Mouse (Mus musculus): ENCODE measurements at regions not wholly inside any gene's neighbourhood (a gene's known extent, or its start where the extent isn't known, plus 50 kb on each side); places are given as distances from the start of the nearest gene placed in this dataset.

DNA sequence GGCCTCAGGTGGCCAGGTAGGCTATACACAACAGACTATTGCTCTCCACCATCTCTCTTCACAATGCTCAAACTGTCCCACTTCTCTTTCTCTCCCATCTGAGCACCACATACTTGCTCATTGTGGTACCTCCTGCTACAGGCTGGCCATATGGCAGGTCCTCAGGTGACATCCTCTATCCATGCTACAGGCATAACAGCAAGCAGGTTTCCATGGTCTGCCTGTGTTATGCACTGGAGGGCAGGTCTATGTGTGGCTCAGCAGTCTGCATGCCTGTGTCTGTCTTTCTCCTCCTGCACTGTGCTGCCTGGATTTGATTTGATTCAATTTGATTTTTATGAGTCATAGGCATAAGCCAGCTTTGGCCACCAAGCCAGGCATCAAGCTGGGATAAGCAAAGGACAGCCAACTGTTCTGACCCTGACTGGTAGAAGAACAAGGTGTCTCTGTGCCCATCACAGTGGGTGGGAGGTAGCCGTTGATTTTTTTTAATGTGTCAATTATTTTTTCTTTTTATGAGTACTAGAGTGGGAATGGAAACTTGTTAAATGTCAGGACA, 118.8 kb upstream of the Syt1 start:
- Histone ChIP-seq H3K9ac (ENCODE audit: insufficient read depth, low read depth, low read length, poor library complexity, severe bottlenecking) (no peak overlapping the region), H3K9me3 (ENCODE audit: control insufficient read depth, insufficient read depth, low read depth, low read length) (no peaks in the 10 kb centered on the region), H3K4me1 (ENCODE audit: control insufficient read depth in 2 of 2, insufficient read depth in 2 of 2, low read length in 2 of 2, poor library complexity in 1 of 2) (no peaks in the 10 kb centered on the region), H3K27ac (ENCODE audit: insufficient read depth, low read depth, low read length, poor library complexity, severe bottlenecking) (no peak overlapping the region), H3K36me3 (ENCODE audit: control insufficient read depth, insufficient read depth, low read length, poor library complexity, severe bottlenecking) (no peaks in the 10 kb centered on the region), H3K4me3 (ENCODE audit: insufficient read depth in 1 of 2, low read depth in 1 of 2, low read length in 2 of 2, poor library complexity in 1 of 2, severe bottlenecking in 1 of 2) (no peak overlapping the region)
- DNase-seq (ENCODE audit: low read depth, low spot score) = no peak
- in situ Hi-C loops (cut with MboI; ENCODE audit: low sequenced_read_pairs in 2 of 2, unreplicated experiment in 2 of 2) = no loop called here
- no peak for TF ChIP-seq HCFC1 (IDR thresholded peaks at IDR 0.05; ENCODE audit: borderline replicate concordance, insufficient read depth, low read length)
- no peak for TF ChIP-seq CHD2 (IDR thresholded peaks at IDR 0.05; ENCODE audit: low read depth, low read length)

DNA sequence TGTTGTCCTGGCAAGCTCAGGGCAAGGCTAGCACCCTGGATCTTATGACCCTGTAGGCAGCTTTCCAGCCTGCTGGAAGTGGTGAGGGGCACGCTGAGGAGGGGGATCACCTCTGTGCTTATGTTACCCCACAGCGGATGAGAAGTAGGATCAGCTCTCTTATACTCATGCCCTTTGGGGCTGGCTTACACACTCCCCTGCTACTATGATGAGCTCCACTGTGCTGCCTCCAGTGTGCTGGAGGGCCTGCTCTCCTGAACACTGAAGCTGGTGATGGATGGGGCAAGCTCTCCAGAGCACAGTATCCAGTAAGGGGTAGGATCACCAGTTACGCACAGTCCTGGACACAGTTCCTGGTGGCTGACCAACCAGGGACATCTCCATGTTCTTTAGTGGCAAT, 118.3 kb upstream of the Syt1 start:
- no peaks in the 10 kb centered on the region for H3K36me3 ChIP-seq (ENCODE audit: control insufficient read depth, insufficient read depth, low read length, poor library complexity, severe bottlenecking)
- no peak overlapping the region for H3K4me3 ChIP-seq (ENCODE audit: insufficient read depth in 1 of 2, low read depth in 1 of 2, low read length in 2 of 2, poor library complexity in 1 of 2, severe bottlenecking in 1 of 2)
- in situ Hi-C loops (cut with MboI; ENCODE audit: low sequenced_read_pairs in 2 of 2, unreplicated experiment in 2 of 2) = no loop called here
- TF ChIP-seq ZC3H11A (IDR thresholded peaks at IDR 0.05; ENCODE audit: borderline replicate concordance, low read depth, low read length) (no peak), CHD2 (IDR thresholded peaks at IDR 0.05; ENCODE audit: low read depth, low read length) (no peak), HCFC1 (IDR thresholded peaks at IDR 0.05; ENCODE audit: borderline replicate concordance, insufficient read depth, low read length) (no peak), MAFK (IDR thresholded peaks at IDR 0.05; ENCODE audit: insufficient read depth, low read depth, low read length) (no peak), ZNF384 (IDR thresholded peaks at IDR 0.05; ENCODE audit: low read depth, low read length) (no peak)
- H3K27ac ChIP-seq (ENCODE audit: insufficient read depth, low read depth, low read length, poor library complexity, severe bottlenecking) = no peak overlapping the region
- no peaks in the 10 kb centered on the region for H3K9me3 ChIP-seq (ENCODE audit: control insufficient read depth, insufficient read depth, low read depth, low read length)
- H3K9ac ChIP-seq (ENCODE audit: insufficient read depth, low read depth, low read length, poor library complexity, severe bottlenecking) = no peak overlapping the region
- H3K4me1 ChIP-seq (ENCODE audit: control insufficient read depth in 2 of 2, insufficient read depth in 2 of 2, low read length in 2 of 2, poor library complexity in 1 of 2) = no peaks in the 10 kb centered on the region
- DNase-seq (ENCODE audit: low read depth, low spot score) = no peak

DNA sequence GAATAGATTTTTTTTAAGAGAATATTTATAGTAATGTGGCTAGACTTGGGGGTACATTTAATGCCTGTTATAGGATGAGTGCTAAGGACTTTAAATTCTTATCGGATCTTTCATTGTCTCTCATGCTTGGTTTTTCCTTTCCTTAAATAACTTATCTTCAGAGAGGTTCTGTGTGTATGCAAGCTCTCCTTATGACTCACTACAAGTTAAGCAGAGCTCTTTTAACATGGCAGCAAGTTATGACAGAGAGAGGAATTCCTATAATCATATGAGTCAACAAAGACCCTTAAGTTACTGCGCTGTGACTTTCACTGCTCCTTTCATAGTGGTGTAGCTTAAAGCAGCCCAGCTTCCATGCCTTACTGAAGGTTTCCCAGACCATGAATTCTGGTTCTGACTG, 115.9 kb upstream of the Syt1 start:
- no peak for TF ChIP-seq ZC3H11A (IDR thresholded peaks at IDR 0.05; ENCODE audit: borderline replicate concordance, low read depth, low read length)
- TF ChIP-seq MAFK (IDR thresholded peaks at IDR 0.05; ENCODE audit: insufficient read depth, low read depth, low read length) = no peak
- no peak for TF ChIP-seq CHD2 (IDR thresholded peaks at IDR 0.05; ENCODE audit: low read depth, low read length)
- no peak for TF ChIP-seq ZNF384 (IDR thresholded peaks at IDR 0.05; ENCODE audit: low read depth, low read length)
- no peak for TF ChIP-seq HCFC1 (IDR thresholded peaks at IDR 0.05; ENCODE audit: borderline replicate concordance, insufficient read depth, low read length)
- in situ Hi-C loops (cut with MboI; ENCODE audit: low sequenced_read_pairs in 2 of 2, unreplicated experiment in 2 of 2) = no loop called here

DNA sequence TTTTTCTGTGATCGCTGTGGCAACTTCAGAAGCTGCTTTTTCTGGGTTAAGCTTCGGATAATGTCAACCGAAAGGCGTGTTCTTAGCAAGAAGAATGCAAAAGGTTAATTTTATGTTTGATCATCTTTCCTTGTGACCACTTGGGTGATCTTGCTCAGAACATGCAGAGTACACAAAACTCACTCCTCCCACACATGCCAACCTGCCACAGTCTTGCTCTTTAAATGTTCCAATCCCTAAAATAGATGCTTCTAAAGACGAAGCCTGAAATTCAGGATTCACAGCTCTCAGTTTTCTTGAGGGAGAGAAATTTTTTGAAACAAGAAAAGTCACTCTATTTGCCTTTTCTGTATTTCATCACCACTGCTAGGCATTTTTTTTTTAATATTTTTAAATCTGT, 106.4 kb upstream of the Syt1 start:
- H3K36me3 ChIP-seq (ENCODE audit: control insufficient read depth, insufficient read depth, low read length, poor library complexity, severe bottlenecking) = no peaks in the 10 kb centered on the region
- no peak overlapping the region for H3K4me3 ChIP-seq (ENCODE audit: insufficient read depth in 1 of 2, low read depth in 1 of 2, low read length in 2 of 2, poor library complexity in 1 of 2, severe bottlenecking in 1 of 2)
- no peak overlapping the region for H3K9ac ChIP-seq (ENCODE audit: insufficient read depth, low read depth, low read length, poor library complexity, severe bottlenecking)
- no peak for DNase-seq (ENCODE audit: low read depth, low spot score)
- TF ChIP-seq MAFK (IDR thresholded peaks at IDR 0.05; ENCODE audit: insufficient read depth, low read depth, low read length) (no peak), ZC3H11A (IDR thresholded peaks at IDR 0.05; ENCODE audit: borderline replicate concordance, low read depth, low read length) (no peak), CHD2 (IDR thresholded peaks at IDR 0.05; ENCODE audit: low read depth, low read length) (no peak), ZNF384 (IDR thresholded peaks at IDR 0.05; ENCODE audit: low read depth, low read length) (no peak), HCFC1 (IDR thresholded peaks at IDR 0.05; ENCODE audit: borderline replicate concordance, insufficient read depth, low read length) (no peak)
- no peaks in the 10 kb centered on the region for H3K9me3 ChIP-seq (ENCODE audit: control insufficient read depth, insufficient read depth, low read depth, low read length)
- in situ Hi-C loops (cut with MboI; ENCODE audit: low sequenced_read_pairs in 2 of 2, unreplicated experiment in 2 of 2) = no loop called here
- H3K4me1 ChIP-seq (ENCODE audit: control insufficient read depth in 2 of 2, insufficient read depth in 2 of 2, low read length in 2 of 2, poor library complexity in 1 of 2) = no peaks in the 10 kb centered on the region
- H3K27ac ChIP-seq (ENCODE audit: insufficient read depth, low read depth, low read length, poor library complexity, severe bottlenecking) = no peak overlapping the region

More for the DNA sequence above, 115.9 kb upstream of the Syt1 start:
- Histone ChIP-seq H3K36me3 (ENCODE audit: control insufficient read depth, insufficient read depth, low read length, poor library complexity, severe bottlenecking) (no peaks in the 10 kb centered on the region), H3K4me3 (ENCODE audit: insufficient read depth in 1 of 2, low read depth in 1 of 2, low read length in 2 of 2, poor library complexity in 1 of 2, severe bottlenecking in 1 of 2) (no peak overlapping the region), H3K9me3 (ENCODE audit: control insufficient read depth, insufficient read depth, low read depth, low read length) (no peaks in the 10 kb centered on the region), H3K9ac (ENCODE audit: insufficient read depth, low read depth, low read length, poor library complexity, severe bottlenecking) (no peak overlapping the region), H3K27ac (ENCODE audit: insufficient read depth, low read depth, low read length, poor library complexity, severe bottlenecking) (no peak overlapping the region), H3K4me1 (ENCODE audit: control insufficient read depth in 2 of 2, insufficient read depth in 2 of 2, low read length in 2 of 2, poor library complexity in 1 of 2) (no peaks in the 10 kb centered on the region)
- DNase-seq (ENCODE audit: low read depth, low spot score) = no peak

DNA sequence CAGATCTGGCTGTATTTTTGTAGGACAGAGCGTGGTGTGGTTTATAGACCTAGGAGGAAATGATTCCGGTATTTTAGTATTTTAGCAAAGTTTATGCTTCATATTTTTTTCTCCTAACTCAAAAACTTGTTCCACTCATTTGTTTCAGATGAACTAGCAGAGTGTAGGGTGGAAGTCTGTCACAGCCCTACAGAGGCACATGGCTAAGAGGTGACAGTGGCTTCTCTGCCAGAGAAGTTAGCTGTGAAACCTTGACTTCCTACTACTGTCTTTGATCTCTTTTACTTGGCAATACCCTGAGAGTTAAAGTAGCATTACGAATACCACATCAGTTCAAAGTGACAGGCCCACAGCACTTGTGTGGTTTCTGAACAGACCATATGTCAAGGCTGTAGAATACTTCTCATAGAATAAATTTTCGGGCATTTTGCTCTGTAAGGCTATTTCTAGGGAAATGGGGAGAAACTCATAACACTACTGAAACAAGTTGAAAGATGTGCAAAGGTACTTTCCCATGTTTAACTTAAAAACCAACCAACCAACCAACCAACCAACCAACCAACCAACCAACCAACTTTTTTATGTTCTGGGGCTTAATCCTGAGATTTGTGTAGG, 104.3 kb upstream of the Syt1 start:
- in situ Hi-C loops (cut with MboI; ENCODE audit: low sequenced_read_pairs in 2 of 2, unreplicated experiment in 2 of 2) = no loop called here
- H3K9ac ChIP-seq (ENCODE audit: insufficient read depth, low read depth, low read length, poor library complexity, severe bottlenecking) = no peak overlapping the region
- no peak overlapping the region for H3K4me3 ChIP-seq (ENCODE audit: insufficient read depth in 1 of 2, low read depth in 1 of 2, low read length in 2 of 2, poor library complexity in 1 of 2, severe bottlenecking in 1 of 2)
- H3K27ac ChIP-seq (ENCODE audit: insufficient read depth, low read depth, low read length, poor library complexity, severe bottlenecking) = no peak overlapping the region
- no peaks in the 10 kb centered on the region for H3K36me3 ChIP-seq (ENCODE audit: control insufficient read depth, insufficient read depth, low read length, poor library complexity, severe bottlenecking)
- H3K9me3 ChIP-seq (ENCODE audit: control insufficient read depth, insufficient read depth, low read depth, low read length) = no peaks in the 10 kb centered on the region
- no peaks in the 10 kb centered on the region for H3K4me1 ChIP-seq (ENCODE audit: control insufficient read depth in 2 of 2, insufficient read depth in 2 of 2, low read length in 2 of 2, poor library complexity in 1 of 2)
- DNase-seq (ENCODE audit: low read depth, low spot score) = no peak
- TF ChIP-seq HCFC1 (IDR thresholded peaks at IDR 0.05; ENCODE audit: borderline replicate concordance, insufficient read depth, low read length) = no peak
- no peak for TF ChIP-seq ZNF384 (IDR thresholded peaks at IDR 0.05; ENCODE audit: low read depth, low read length)
- no peak for TF ChIP-seq MAFK (IDR thresholded peaks at IDR 0.05; ENCODE audit: insufficient read depth, low read depth, low read length)
- no peak for TF ChIP-seq ZC3H11A (IDR thresholded peaks at IDR 0.05; ENCODE audit: borderline replicate concordance, low read depth, low read length)
- TF ChIP-seq CHD2 (IDR thresholded peaks at IDR 0.05; ENCODE audit: low read depth, low read length) = no peak
